Mouse (Mus musculus) myocyte (in vitro differentiated cells): ENCODE results near the gene Gm1043. TPM values are rescaled to one million over a fixed set of nuclear protein-coding genes. Genes with fewer than 3 reads are reported as not detected.

ENCODE experiments used
- H3K27me3 ChIP-seq: one replicate; pipeline ENCODE4 v1.6.1; 2011; ENCODE audit not compliant: control insufficient read depth, insufficient read depth, insufficient read length
- H3K36me3 ChIP-seq: one replicate; pipeline ENCODE4 v1.6.1; 2011; ENCODE audit not compliant: control insufficient read depth, insufficient read depth
- H3K4me2 ChIP-seq: one replicate; pipeline ENCODE4 v1.6.1; 2011; ENCODE audit warnings: low read depth, control low read depth
- H3K4me3 ChIP-seq: one replicate; pipeline ENCODE4 v1.5.1; 2011; ENCODE audit warnings: mild to moderate bottlenecking, control low read depth, moderate library complexity
- H3K79me2 ChIP-seq: one replicate; pipeline ENCODE4 v1.6.1; 2011; ENCODE audit not compliant: control insufficient read depth, insufficient read depth
- H3ac ChIP-seq: one replicate; pipeline ENCODE4 v1.6.1; 2011; ENCODE audit not compliant: control insufficient read depth, insufficient read length
- CEBPB ChIP-seq: IDR thresholded peaks from 2 replicates; pipeline ENCODE4 v1.6.1; 2011; ENCODE audit warnings: mild to moderate bottlenecking, moderate library complexity; ENCODE audit not compliant: poor library complexity, insufficient read depth, severe bottlenecking
- E2F4 ChIP-seq: IDR thresholded peaks from one replicate; pipeline ENCODE4 v1.6.1; 2011; ENCODE audit warnings: mild to moderate bottlenecking, control low read depth, moderate library complexity; ENCODE audit not compliant: insufficient read depth
- MAX ChIP-seq: IDR thresholded peaks from one replicate; pipeline ENCODE4 v1.6.1; 2011; ENCODE audit warnings: low read depth, mild to moderate bottlenecking, control low read depth
- MYOD1 ChIP-seq, 3 experiments: IDR thresholded peaks; one replicate each; pipeline ENCODE4 v1.6.1; 2011; ENCODE audit warnings: control low read depth in 2 of 3, low read depth in 2 of 3, mild to moderate bottlenecking in 2 of 3, moderate library complexity in 1 of 3; ENCODE audit not compliant: insufficient read length in 2 of 3, control insufficient read depth in 1 of 3
- MYOG ChIP-seq, 3 experiments: IDR thresholded peaks; one replicate each; pipeline ENCODE4 v1.6.1; 2011; ENCODE audit warnings: control low read depth in 2 of 3, low read depth in 2 of 3, mild to moderate bottlenecking in 2 of 3; ENCODE audit not compliant: insufficient read length in 2 of 3, control insufficient read depth in 1 of 3, insufficient read depth in 1 of 3
- POLR2A ChIP-seq: IDR thresholded peaks from one replicate; pipeline ENCODE4 v1.6.1; 2011; ENCODE audit warnings: low read depth, mild to moderate bottlenecking, control low read depth, moderate library complexity; ENCODE audit not compliant: insufficient read length
- POLR2AphosphoS2 ChIP-seq: IDR thresholded peaks from one replicate; pipeline ENCODE4 v1.6.1; 2011; ENCODE audit warnings: low read depth, control low read depth; ENCODE audit not compliant: insufficient read length
- REST ChIP-seq: IDR thresholded peaks from one replicate; pipeline ENCODE4 v1.6.1; 2011; ENCODE audit warnings: mild to moderate bottlenecking, control low read depth, moderate library complexity; ENCODE audit not compliant: insufficient read depth, insufficient read length
- SRF ChIP-seq: IDR thresholded peaks from one replicate; pipeline ENCODE4 v1.6.1; 2011; ENCODE audit warnings: low read depth; ENCODE audit not compliant: control insufficient read depth, insufficient read length
- TCF12 ChIP-seq: IDR thresholded peaks from one replicate; pipeline ENCODE4 v1.6.1; 2011; ENCODE audit warnings: mild to moderate bottlenecking, control low read depth; ENCODE audit not compliant: poor library complexity, insufficient read depth, severe bottlenecking
- TCF3 ChIP-seq: IDR thresholded peaks from one replicate; pipeline ENCODE4 v1.6.1; 2011; ENCODE audit warnings: low read depth, control low read depth; ENCODE audit not compliant: insufficient read length
- USF1 ChIP-seq: IDR thresholded peaks from one replicate; pipeline ENCODE4 v1.6.1; 2011; ENCODE audit warnings: low read depth, mild to moderate bottlenecking, control low read depth, moderate library complexity
- polyA plus RNA-seq: library from polyadenylated mRNA; unstranded; fragments of >200 nt; fragmentation: generic; extraction: Trizol; gene quantifications from one replicate; pipeline ENCODE4 v1.2.1, GENCODE M21; 2012; ENCODE audit warnings: missing spikeins

The Gm1043 gene
- polyA plus RNA-seq, 1 experiment, result not detected

- Histone ChIP-seq H3K4me3 (no peak overlapping the region), H3ac (no peak overlapping the region), H3K36me3 (no peaks in the 10 kb centered on the region), H3K4me2 (no peak overlapping the region), H3K79me2 (no peaks in the 10 kb centered on the region), H3K27me3 (peaks cover 28% of the 10 kb centered on the region)
- no peak for TF ChIP-seq E2F4
- TF ChIP-seq REST, result no peak
- no peak for TF ChIP-seq POLR2A
- no peak for TF ChIP-seq TCF3
- TF ChIP-seq CEBPB, result no peak
Measured at GRCm38 (mm10) chr5:37176466-37176865, 91.3 kb downstream of the Gm1043 start.

- H3K79me2 ChIP-seq, result no peaks in the 10 kb centered on the region
- no peak overlapping the region for H3K4me3 ChIP-seq
- H3K27me3 ChIP-seq, result peaks cover 31% of the 10 kb centered on the region
- no peaks in the 10 kb centered on the region for H3K36me3 ChIP-seq
- TF ChIP-seq USF1 (no peak), TCF12 (no peak), MYOD1 (IDR thresholded peaks at IDR 0.05; ENCODE audit: control insufficient read depth in 1 of 3, insufficient read length in 2 of 3, low read depth in 2 of 3) (no peak), MAX (no peak), REST (no peak), TCF3 (no peak), MYOG (IDR thresholded peaks at IDR 0.05; ENCODE audit: control insufficient read depth in 1 of 3, insufficient read depth in 1 of 3, insufficient read length in 2 of 3, low read depth in 2 of 3) (no peak), E2F4 (no peak), POLR2A (no peak), SRF (no peak), POLR2AphosphoS2 (no peak), CEBPB (no peak)
- H3K4me2 ChIP-seq, result no peak overlapping the region
- no peak overlapping the region for H3ac ChIP-seq
Measured at GRCm38 (mm10) chr5:37177061-37177460, 91.9 kb downstream of the Gm1043 start.

GRCm38 (mm10) chr5:37178811-37179210 lies 93.6 kb downstream of the Gm1043 start:
- H3K4me2 ChIP-seq, result no peak overlapping the region
- no peaks in the 10 kb centered on the region for H3K79me2 ChIP-seq
- H3ac ChIP-seq, result no peak overlapping the region
- TF ChIP-seq MAX (no peak), TCF3 (no peak), MYOD1 (IDR thresholded peaks at IDR 0.05; ENCODE audit: control insufficient read depth in 1 of 3, insufficient read length in 2 of 3, low read depth in 2 of 3) (no peak), MYOG (IDR thresholded peaks at IDR 0.05; ENCODE audit: control insufficient read depth in 1 of 3, insufficient read depth in 1 of 3, insufficient read length in 2 of 3, low read depth in 2 of 3) (no peak), E2F4 (no peak), CEBPB (no peak), REST (no peak), POLR2A (no peak), TCF12 (no peak), USF1 (no peak), POLR2AphosphoS2 (no peak), SRF (no peak)
- H3K36me3 ChIP-seq, result no peaks in the 10 kb centered on the region
- H3K27me3 ChIP-seq, result peaks cover 26% of the 10 kb centered on the region
- H3K4me3 ChIP-seq, result no peak overlapping the region

GRCm38 (mm10) chr5:37179872-37180271 lies 94.7 kb downstream of the Gm1043 start:
- H3K27me3 ChIP-seq, result peaks cover 15% of the 10 kb centered on the region
- no peak overlapping the region for H3K4me3 ChIP-seq
- H3ac ChIP-seq, result no peak overlapping the region
- no peaks in the 10 kb centered on the region for H3K79me2 ChIP-seq
- no peaks in the 10 kb centered on the region for H3K36me3 ChIP-seq
- TF ChIP-seq MAX, result no peak
- no peak for TF ChIP-seq E2F4
- TF ChIP-seq TCF12, result no peak
- TF ChIP-seq MYOG (IDR thresholded peaks at IDR 0.05; ENCODE audit: control insufficient read depth in 1 of 3, insufficient read depth in 1 of 3, insufficient read length in 2 of 3, low read depth in 2 of 3), result no peak
- TF ChIP-seq CEBPB, result no peak
- no peak for TF ChIP-seq SRF
- no peak for TF ChIP-seq MYOD1 (IDR thresholded peaks at IDR 0.05; ENCODE audit: control insufficient read depth in 1 of 3, insufficient read length in 2 of 3, low read depth in 2 of 3)
- TF ChIP-seq POLR2AphosphoS2, result no peak
- TF ChIP-seq REST, result no peak
- TF ChIP-seq POLR2A, result no peak
- TF ChIP-seq USF1, result no peak
- TF ChIP-seq TCF3, result no peak
- no peak overlapping the region for H3K4me2 ChIP-seq

- Histone ChIP-seq H3K79me2 (no peaks in the 10 kb centered on the region), H3K36me3 (no peaks in the 10 kb centered on the region), H3K4me2 (no peak overlapping the region), H3K4me3 (no peak overlapping the region), H3ac (no peak overlapping the region), H3K27me3 (peaks cover 16% of the 10 kb centered on the region)
- TF ChIP-seq USF1, result no peak
- no peak for TF ChIP-seq E2F4
- TF ChIP-seq CEBPB, result no peak
- TF ChIP-seq TCF12, result no peak
- no peak for TF ChIP-seq MYOD1 (IDR thresholded peaks at IDR 0.05; ENCODE audit: control insufficient read depth in 1 of 3, insufficient read length in 2 of 3, low read depth in 2 of 3)
- no peak for TF ChIP-seq POLR2A
- no peak for TF ChIP-seq REST
Measured at GRCm38 (mm10) chr5:37180624-37181023, 95.5 kb downstream of the Gm1043 start.
